Mouse (Mus musculus): Measurements from ENCODE around the gene Yeats4.

DNA sequence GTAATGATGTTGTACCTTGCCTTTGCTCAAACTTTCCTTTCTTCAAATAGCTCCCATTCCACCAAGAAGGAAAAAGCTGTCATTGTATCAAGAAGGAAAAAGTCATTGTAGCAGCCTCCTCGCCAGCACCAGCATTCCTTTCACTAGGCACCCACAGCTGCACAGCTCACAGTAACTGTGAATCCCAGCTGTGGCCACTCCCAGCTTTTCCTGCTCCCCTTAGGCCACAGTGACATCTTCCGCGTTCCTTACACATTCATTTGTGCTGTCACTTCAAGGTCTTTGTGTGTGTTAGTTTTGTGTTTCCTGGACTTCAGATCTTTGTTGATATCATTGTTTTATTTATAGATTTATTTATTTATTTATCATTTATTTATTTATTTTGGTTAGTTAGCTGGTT is 52.2 kb downstream of the Yeats4 start:
- TF ChIP-seq CTCF (IDR thresholded peaks at IDR 0.05) (no peak), EP300 (IDR thresholded peaks at IDR 0.05; ENCODE audit: insufficient read depth, low read depth, low read length) (no peak), POLR2A (IDR thresholded peaks at IDR 0.05; ENCODE audit: insufficient read depth, low read depth, low read length) (no peak)
